Mouse (Mus musculus): ENCODE measurements around the gene Lrrfip1.
A peak's percentile ranks its signal among the peaks of the same experiment; 100 is the strongest.

- TF ChIP-seq CTCF (IDR thresholded peaks at IDR 0.05; ENCODE audit: low read depth) (no peak), EP300 (IDR thresholded peaks at IDR 0.05; ENCODE audit: low read depth) (peak; percentile 96)
Measured at GRCm38 (mm10) chr1:91015571-91015970, 17.0 kb downstream of the Lrrfip1 start.
